Mouse (Mus musculus): Measurements from ENCODE around the gene Ccdc138. TPM values are rescaled to one million over a fixed set of nuclear protein-coding genes. Genes with fewer than 3 reads are reported as not detected.

Gene Ccdc138
- total RNA-seq, 4 experiments from 2014 or later = 3.3 to 4.7 (median 3.7) TPM

DNA sequence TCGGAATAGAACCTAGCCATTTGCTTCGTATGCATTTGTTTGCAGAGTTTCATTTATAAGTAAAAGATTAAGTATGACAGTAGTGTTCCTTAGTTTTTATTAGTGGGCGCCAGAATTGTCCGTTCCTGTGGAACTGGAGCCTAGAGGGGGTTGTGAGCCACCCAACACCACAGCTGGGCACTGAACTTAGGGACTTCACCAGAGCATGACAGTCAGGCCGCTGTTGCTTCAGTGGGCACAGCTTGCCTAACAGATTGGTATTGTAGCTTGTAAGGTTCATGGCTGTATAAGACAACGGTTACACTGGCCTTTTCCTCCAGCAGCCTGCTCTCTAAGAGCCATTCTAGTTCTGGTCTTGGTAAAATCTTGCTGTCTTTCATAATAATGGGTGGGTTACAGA lies 62.8 kb downstream of the Ccdc138 start:
- no peak for DNase-seq (ENCODE audit: low spot score in 2 of 2)

DNA sequence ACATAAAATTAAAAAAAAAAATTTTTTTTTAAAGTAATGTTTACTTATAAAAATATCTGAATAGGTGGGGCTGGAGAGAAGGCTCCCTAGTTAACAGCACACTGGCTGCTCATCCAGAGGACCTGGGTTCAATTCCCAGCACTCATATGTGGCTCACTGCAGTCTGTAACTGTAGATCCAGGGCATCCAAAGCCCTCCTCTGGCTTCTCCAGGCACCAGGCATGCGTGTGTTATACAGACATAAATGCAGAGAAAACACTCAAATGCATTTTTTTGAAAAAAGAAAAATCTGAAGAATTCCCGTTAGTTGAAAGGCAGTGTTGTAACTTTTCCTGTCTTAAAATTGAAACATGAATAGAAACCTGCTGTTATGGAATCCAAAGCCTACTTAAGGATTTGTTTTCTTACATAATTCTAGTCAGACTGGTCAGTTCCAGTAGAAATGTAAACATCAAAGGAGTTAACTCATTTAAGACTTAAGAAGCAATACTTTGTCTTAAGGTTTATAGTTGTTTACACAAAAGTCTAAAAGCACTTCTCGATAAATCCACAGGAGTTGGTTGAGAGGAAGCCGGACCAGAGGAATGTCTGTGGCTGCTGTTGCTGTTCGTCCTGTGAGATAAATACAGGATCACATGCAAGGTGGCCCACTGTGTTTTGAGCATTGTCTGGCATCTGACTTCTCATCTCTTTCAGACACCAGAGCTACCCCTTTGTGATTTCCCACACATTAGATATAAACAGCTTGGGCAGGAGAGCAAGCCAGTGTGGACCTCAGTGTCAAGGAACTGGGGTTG lies 87.9 kb downstream of the Ccdc138 start:
- DNase-seq (ENCODE audit: low spot score in 2 of 2) = no peak

- DNase-seq (ENCODE audit: low spot score in 2 of 2) = no peak
Observed at GRCm38 (mm10) chr10:58594486-58594885, 96.7 kb downstream of the Ccdc138 start.

GRCm38 (mm10) chr10:58595197-58595596 lies 97.4 kb downstream of the Ccdc138 start:
- DNase-seq (ENCODE audit: low spot score in 2 of 2) = no peak

GRCm38 (mm10) chr10:58595821-58596220 lies 98.1 kb downstream of the Ccdc138 start:
- DNase-seq (ENCODE audit: low spot score in 2 of 2) = no peak

DNA sequence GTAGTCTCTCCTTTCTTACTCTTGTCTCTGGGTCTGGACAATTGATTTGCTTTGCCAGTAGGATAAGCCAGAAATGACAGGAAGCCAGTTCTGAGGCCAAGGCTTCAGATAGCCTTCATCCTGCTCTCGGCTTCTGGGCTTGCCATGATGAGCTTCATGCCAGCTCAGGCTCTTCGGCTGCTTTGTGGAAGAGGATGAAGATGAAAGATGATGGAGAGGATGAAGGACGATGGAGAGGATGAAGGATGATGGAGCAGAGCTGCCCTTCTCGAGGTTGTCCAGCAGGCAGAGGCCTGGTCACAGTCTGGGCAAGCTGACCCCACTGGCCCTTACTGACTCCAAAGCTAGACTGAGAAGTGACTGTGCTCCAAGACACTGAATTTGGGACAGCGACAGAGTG lies 102.4 kb downstream of the Ccdc138 start:
- no peak for DNase-seq (ENCODE audit: low spot score in 2 of 2)

GRCm38 (mm10) chr10:58600983-58601382 lies 103.2 kb downstream of the Ccdc138 start:
- DNase-seq (ENCODE audit: low spot score in 2 of 2) = no peak

DNA sequence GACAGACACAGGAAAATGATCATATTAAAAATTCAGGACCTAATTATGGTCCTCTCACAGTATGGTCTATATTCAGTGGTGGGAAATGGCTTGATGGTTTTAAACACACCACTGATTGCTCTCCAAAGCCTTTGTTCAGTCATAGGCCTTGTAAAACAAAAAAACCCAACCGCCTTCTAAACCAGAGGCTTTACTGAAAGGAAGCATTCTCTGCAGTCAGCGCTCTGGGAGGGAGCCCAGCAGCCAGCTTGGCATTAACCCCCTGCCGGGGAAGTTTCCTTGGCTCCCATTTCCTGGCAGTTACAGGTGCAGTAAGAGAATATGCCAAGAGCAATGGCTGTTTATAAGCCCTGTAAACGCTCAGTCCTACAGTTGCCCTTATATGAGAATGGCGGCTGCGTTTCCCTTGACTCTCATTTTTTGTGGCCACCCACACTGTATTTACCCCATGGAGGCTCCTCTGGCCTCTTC lies 103.7 kb downstream of the Ccdc138 start:
- peak; percentile 53 to 69 for DNase-seq (ENCODE audit: low spot score in 2 of 2)

DNA sequence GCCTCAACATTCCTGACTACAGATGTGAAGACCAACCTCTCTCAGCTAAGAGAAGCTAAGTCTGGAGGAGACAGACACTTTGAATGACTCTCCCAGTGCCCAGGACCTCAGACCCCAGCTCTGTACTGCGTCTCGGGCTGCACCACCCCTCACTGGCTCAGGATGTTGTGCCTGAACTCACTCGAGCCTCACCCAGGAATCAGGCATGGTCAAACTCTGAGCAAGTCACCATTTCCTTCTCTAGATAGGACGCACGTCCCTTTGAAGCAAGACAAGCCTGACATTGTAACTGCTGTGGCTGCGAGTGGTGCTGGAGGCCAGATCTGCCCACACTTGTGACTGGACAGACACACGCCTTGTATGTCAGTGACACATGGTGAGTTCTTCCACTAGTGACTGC lies 104.2 kb downstream of the Ccdc138 start:
- no peak for DNase-seq (ENCODE audit: low spot score in 2 of 2)

DNA sequence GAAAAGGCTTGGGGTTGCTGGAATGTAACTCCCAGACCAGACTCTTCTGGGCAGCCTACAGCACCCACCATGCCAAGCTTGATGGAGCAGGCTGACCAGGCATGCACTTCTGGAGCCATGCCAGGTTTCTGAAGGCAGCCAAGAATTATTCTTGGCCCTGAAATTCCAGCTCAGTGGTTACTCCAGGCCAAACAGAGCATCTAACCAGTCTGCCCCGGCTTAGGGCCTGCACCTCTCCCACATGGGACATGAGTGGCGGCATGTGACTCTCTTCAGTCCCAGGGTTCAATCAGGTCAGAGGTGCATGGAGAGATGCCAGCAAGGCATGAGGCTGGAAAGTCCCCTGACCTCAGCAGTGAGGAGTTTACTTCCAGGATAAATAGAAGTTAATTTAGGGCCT lies 107.0 kb downstream of the Ccdc138 start:
- DNase-seq (ENCODE audit: low spot score in 2 of 2) = peak; percentile 40 to 42

- no peak for DNase-seq (ENCODE audit: low spot score in 2 of 2)
Observed at GRCm38 (mm10) chr10:58606356-58606755, 108.6 kb downstream of the Ccdc138 start.

DNA sequence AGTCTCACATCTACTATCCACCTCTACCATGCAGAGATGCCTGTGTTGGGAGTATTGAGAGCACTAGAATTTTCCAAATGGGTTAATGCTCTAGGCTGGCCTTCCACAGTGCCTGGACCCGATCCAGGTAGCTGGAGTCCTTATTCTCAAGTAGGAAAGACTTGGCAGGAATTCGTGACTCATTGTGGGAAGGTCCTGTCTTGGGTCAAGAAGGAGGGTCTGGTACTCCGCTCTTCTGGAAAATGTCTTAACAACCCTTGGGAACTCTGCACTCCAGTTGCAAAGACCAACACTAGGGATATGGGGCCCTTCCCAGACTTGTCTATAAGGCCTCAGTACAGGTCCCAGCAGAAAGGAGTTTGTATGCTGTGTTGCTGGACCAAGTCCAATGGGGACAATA lies 111.1 kb downstream of the Ccdc138 start:
- DNase-seq (ENCODE audit: low spot score in 2 of 2) = no peak

DNA sequence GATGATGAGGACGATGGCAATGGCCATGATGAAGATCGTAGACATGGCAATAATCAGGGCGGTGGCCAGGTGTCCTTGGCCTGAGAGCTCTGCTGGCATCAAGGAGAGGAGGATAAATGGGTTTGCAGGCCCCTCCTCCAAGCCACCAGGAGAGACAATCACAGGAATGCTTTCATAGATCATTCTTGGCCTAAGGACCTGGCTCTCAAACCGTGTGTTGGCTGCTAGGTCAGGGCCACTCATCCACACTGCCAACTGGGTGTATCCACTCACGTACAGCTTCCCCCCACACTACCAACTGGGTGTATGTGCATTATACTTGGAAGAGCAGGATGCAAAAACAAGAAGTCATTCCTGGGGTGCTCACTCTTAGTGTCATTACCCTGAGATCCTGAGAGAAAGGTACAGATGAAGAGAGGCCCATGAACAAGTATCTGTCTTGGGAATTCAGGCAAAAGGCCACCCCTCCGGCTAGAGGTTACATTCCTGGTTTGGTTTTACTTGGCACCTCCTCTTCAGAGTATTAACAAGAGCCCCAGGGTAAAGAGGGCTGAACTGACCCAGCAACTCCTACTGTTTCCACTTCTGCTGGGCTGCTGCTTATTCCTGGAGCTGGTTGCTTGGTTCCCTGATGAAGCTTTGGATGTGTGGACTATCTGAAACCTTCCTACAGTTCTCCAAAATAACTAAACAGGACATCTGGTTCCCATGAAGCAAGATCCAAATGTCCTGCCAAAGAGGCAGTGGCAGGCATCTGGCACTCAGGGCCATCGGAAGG lies 112.9 kb downstream of the Ccdc138 start:
- DNase-seq (ENCODE audit: low spot score in 2 of 2) = no peak

- no peak for DNase-seq (ENCODE audit: low spot score in 2 of 2)
Observed at GRCm38 (mm10) chr10:58614601-58615000, 116.9 kb downstream of the Ccdc138 start.

DNA sequence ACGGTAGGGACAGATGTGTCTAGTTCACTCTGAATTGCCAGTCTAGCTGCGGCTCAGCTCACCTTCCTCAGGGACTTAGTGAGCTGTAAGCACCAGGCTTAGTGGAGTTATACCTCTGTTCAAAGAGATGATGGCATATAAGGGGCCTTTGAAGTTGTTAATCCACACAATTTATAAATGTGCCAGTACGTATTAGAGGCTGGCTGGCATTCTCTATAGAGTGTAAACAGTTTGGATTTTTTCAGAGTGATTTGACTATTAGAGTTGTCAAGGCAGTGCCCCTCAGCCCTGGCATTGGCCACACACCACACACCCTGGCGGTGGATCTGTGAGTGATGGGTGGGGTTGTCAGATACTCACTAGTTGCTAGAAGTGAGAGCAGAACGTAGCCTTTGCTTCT lies 118.8 kb downstream of the Ccdc138 start:
- DNase-seq (ENCODE audit: low spot score in 2 of 2) = no peak

GRCm38 (mm10) chr10:58618501-58619216 lies 120.9 kb downstream of the Ccdc138 start:
- no peak for DNase-seq (ENCODE audit: low spot score in 2 of 2)

DNA sequence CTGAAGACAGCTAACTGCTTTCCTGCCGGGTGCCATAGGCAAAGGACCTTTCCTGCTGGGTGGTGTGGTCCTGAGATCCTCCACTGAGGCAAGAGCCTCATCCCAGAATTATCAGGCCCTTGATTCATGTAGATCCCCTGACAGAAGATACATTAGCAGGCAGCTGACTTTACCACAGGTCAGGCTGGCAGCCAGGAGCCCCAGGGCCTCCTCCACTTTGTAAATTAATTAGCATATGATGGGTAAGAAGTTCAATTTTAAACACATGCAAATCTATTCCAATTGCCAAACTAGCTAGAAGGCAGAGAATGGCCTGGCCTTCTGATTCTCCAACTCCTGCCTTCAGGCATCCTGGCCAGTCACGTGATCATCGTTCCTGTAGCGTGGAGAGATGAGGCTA lies 121.5 kb downstream of the Ccdc138 start:
- DNase-seq (ENCODE audit: low spot score in 2 of 2) = no peak

- DNase-seq (ENCODE audit: low spot score in 2 of 2) = no peak
Observed at GRCm38 (mm10) chr10:58624848-58625711, 127.3 kb downstream of the Ccdc138 start.
